Mouse (Mus musculus) lung, embryonic 14.5 days (tissue): ENCODE data around the gene Atoh1. TPM values are rescaled to one million over a fixed set of nuclear protein-coding genes. Genes with fewer than 3 reads are reported as not detected.

ENCODE experiments used
- ATAC-seq: fragments of 200-750 bp; cut with Nextera tagmentation; 2 replicates; pipeline ENCODE4 v1.8.0; 2017; ENCODE audit warnings: mild to moderate bottlenecking, moderate TSS enrichment, moderate library complexity; ENCODE audit not compliant: insufficient read depth
- DNase-seq: peaks from one replicate; pipeline ENCODE4 v3.0.0-alpha.2; 2015
- H3K27ac ChIP-seq: fragments of 300-500 bp; sonication (generic); 2 replicates; pipeline ENCODE4 v1.5.1; 2014; ENCODE audit warnings: low read depth, mild to moderate bottlenecking, moderate library complexity
- H3K27me3 ChIP-seq: fragments of 300-500 bp; sonication (generic); 2 replicates; pipeline ENCODE4 v1.6.1; 2014; ENCODE audit warnings: low read length, control low read depth; ENCODE audit not compliant: insufficient read depth
- H3K36me3 ChIP-seq: fragments of 300-500 bp; sonication (generic); 2 replicates; pipeline ENCODE4 v1.6.1; 2014; ENCODE audit warnings: control low read depth; ENCODE audit not compliant: insufficient read depth
- H3K4me1 ChIP-seq: fragments of 300-500 bp; sonication (generic); 2 replicates; pipeline ENCODE4 v1.6.1; 2014; ENCODE audit warnings: antibody characterized with exemption, control low read depth; ENCODE audit not compliant: insufficient read depth
- H3K4me2 ChIP-seq: fragments of 300-500 bp; sonication (generic); 2 replicates; pipeline ENCODE4 v1.6.1; 2014; ENCODE audit warnings: mild to moderate bottlenecking
- H3K4me3 ChIP-seq: fragments of 300-500 bp; sonication (generic); 2 replicates; pipeline ENCODE4 v1.5.1; 2014; ENCODE audit warnings: low read depth, low read length
- H3K9ac ChIP-seq: fragments of 300-500 bp; sonication (generic); 2 replicates; pipeline ENCODE4 v1.6.1; 2014
- H3K9me3 ChIP-seq: fragments of 300-500 bp; sonication (generic); 2 replicates; pipeline ENCODE4 v1.6.1; 2016; ENCODE audit warnings: low read depth, low read length, control low read depth
- CTCF ChIP-seq: IDR thresholded peaks from 2 replicates; pipeline ENCODE4 v1.5.1; 2016; ENCODE audit warnings: antibody characterized with exemption, low read depth
- WGBS: fragments of 180-500 bp; shearing (Covaris S2); extraction: QIAGEN DNeasy Blood & Tissue Kit; methylation state at CpG from one replicate; pipeline ENCODE4 v1.1.7; 2014; 5-methylcytosine and 5-hydroxymethylcytosine counted together
- polyA plus RNA-seq: library from polyadenylated mRNA; unstranded; fragments of >200 nt; fragmentation: Nextera tagmentation; extraction: Ambion mirVana; gene quantifications from 2 replicates; pipeline ENCODE4 v1.2.1, GENCODE M21; 2014

Gene Atoh1
- polyA plus RNA-seq, 1 experiment from 2014 or later, result not detected

DNA sequence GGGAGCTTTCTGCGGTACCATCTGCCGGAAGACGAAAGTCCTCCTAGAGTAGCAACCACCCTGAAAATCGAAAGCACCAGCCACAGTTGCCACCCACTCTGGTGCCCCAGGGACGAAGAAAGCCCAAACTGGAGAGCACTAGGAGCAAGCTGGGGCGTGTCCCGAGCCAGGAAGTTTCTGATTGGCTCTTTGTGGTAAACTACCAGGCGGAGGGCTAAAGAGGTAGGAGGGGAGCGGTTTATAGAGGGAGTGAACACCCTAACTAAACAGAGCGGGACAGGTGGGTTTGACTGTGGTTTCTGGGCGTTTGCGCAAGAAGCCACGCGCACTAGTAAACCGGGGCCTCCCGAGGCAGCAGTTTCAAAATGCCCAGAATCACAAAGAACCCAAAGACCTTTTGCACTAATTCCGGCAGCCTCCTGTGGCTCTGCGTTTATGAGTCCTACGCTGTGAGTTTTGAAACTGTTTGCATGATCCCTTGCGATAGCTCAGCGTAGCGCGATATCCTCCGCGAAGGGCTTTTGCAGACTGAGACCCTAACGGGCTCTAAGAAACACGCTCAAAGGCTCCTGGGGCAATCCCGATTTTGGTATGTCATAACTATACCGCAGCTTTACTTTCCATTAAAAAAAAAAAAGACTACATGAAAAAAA lies 1.0 kb upstream of the Atoh1 start:
- DNase-seq (peak; percentile 38), ATAC-seq (peak; percentile 56; the same call in 1 of the 2 replicates)
- Histone ChIP-seq H3K9me3 (no peaks in the 10 kb centered on the region), H3K27ac (no peak overlapping the region), H3K27me3 (peaks cover 61% of the 10 kb centered on the region), H3K36me3 (no peaks in the 10 kb centered on the region), H3K4me1 (peaks cover 4% of the 10 kb centered on the region; the same call in 1 of the 2 replicates), H3K9ac (no peak overlapping the region), H3K4me3 (peak overlapping the region; percentile 39), H3K4me2 (peak overlapping the region; percentile 78)
- WGBS, result under 1% methylated on average over 29 of the region's 29 CpGs
- TF ChIP-seq CTCF, result no peak

DNA sequence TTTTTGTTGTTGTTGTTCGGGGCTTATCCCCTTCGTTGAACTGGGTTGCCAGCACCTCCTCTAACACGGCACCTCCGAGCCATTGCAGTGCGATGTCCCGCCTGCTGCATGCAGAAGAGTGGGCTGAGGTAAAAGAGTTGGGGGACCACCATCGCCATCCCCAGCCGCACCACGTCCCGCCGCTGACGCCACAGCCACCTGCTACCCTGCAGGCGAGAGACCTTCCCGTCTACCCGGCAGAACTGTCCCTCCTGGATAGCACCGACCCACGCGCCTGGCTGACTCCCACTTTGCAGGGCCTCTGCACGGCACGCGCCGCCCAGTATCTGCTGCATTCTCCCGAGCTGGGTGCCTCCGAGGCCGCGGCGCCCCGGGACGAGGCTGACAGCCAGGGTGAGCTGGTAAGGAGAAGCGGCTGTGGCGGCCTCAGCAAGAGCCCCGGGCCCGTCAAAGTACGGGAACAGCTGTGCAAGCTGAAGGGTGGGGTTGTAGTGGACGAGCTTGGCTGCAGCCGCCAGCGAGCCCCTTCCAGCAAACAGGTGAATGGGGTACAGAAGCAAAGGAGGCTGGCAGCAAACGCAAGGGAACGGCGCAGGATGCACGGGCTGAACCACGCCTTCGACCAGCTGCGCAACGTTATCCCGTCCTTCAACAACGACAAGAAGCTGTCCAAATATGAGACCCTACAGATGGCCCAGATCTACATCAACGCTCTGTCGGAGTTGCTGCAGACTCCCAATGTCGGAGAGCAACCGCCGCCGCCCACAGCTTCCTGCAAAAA lies 496 bp downstream of the Atoh1 start:
- H3K9me3 ChIP-seq, result no peaks in the 10 kb centered on the region
- peak overlapping the region; percentile 78 for H3K4me2 ChIP-seq
- H3K27me3 ChIP-seq, result peaks cover 76% of the 10 kb centered on the region
- H3K4me3 ChIP-seq, result peak overlapping the region; percentile 39
- H3K27ac ChIP-seq, result no peak overlapping the region
- TF ChIP-seq CTCF, result no peak
- ATAC-seq (peak; percentile 70), DNase-seq (peak; percentile 55)
- WGBS, result under 1% methylated on average over 53 of the region's 53 CpGs
- H3K9ac ChIP-seq, result no peak overlapping the region
- peaks cover 4% of the 10 kb centered on the region; the same call in 1 of the 2 replicates for H3K4me1 ChIP-seq
- H3K36me3 ChIP-seq, result no peaks in the 10 kb centered on the region

DNA sequence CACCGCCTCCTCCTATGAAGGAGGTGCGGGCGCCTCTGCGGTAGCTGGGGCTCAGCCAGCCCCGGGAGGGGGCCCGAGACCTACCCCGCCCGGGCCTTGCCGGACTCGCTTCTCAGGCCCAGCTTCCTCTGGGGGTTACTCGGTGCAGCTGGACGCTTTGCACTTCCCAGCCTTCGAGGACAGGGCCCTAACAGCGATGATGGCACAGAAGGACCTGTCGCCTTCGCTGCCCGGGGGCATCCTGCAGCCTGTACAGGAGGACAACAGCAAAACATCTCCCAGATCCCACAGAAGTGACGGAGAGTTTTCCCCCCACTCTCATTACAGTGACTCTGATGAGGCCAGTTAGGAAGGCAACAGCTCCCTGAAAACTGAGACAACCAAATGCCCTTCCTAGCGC lies 1.1 kb downstream of the Atoh1 start:
- Histone ChIP-seq H3K27me3 (peaks cover 82% of the 10 kb centered on the region), H3K9me3 (no peaks in the 10 kb centered on the region), H3K9ac (no peak overlapping the region), H3K27ac (no peak overlapping the region), H3K4me2 (peak overlapping the region; percentile 78), H3K36me3 (no peaks in the 10 kb centered on the region), H3K4me3 (peak overlapping the region; percentile 39), H3K4me1 (peaks cover 4% of the 10 kb centered on the region; the same call in 1 of the 2 replicates)
- no peak for TF ChIP-seq CTCF
- no peak for ATAC-seq
- WGBS, result under 1% methylated on average over 19 of the region's 19 CpGs
- DNase-seq, result no peak

DNA sequence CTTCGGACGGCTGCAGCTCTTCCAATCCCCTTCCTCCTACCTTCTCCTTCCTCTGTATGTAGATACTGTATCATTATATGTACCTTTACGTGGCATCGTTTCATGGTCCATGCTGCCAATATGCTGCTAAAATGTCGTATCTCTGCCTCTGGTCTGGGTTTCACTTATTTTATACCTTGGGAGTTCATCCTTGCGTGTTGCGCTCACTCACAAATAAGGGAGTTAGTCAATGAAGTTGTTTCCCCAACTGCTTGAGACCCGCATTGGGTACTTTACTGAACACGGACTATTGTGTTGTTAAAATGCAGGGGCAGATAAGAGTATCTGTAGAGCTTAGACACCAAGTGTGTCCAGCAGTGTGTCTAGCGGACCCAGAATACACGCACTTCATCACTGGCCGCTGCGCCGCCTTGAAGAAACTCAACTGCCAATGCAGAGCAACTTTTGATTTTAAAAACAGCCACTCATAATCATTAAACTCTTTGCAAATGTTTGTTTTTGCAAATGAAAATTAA lies 1.6 kb downstream of the Atoh1 start:
- 7% methylated on average over 14 of the region's 14 CpGs for WGBS
- no peak for TF ChIP-seq CTCF
- Histone ChIP-seq H3K9me3 (no peaks in the 10 kb centered on the region), H3K36me3 (no peaks in the 10 kb centered on the region), H3K4me2 (no peak overlapping the region; the same call in 1 of the 2 replicates), H3K9ac (no peak overlapping the region), H3K27me3 (peaks cover 87% of the 10 kb centered on the region), H3K4me3 (0 out of 2 replicates have a peak overlapping the region, but pooled peaks have one; percentile 39), H3K27ac (no peak overlapping the region), H3K4me1 (peaks cover 4% of the 10 kb centered on the region; the same call in 1 of the 2 replicates)
- no peak for ATAC-seq
- DNase-seq, result no peak

DNA sequence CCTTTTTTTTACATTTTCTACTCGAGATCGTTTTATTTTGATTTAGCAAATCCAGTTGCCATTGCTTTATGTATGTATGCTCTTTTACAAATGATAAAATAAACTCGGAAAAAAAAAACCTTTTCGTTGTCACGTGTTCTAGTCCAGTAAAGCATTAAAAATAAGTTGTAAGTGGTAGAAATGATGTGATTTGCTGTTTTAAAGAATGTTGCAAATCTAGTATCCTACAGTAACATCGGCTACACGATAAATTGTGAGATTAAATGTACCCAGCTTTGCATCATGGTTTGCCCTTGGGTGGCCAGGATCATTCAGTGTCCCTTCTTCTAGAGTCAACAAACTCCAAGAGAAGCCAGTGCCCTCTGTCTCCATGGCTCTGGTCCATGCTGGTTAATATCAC lies 2.2 kb downstream of the Atoh1 start:
- DNase-seq (no peak), ATAC-seq (no peak)
- Histone ChIP-seq H3K9me3 (no peaks in the 10 kb centered on the region), H3K4me1 (peaks cover 4% of the 10 kb centered on the region; the same call in 1 of the 2 replicates), H3K4me2 (no peak overlapping the region), H3K36me3 (no peaks in the 10 kb centered on the region), H3K27ac (no peak overlapping the region), H3K9ac (no peak overlapping the region), H3K27me3 (peaks cover 91% of the 10 kb centered on the region), H3K4me3 (no peak overlapping the region)
- whole genome bisulfite sequencing, result 9% methylated on average over 7 of the region's 7 CpGs
- no peak for TF ChIP-seq CTCF

DNA sequence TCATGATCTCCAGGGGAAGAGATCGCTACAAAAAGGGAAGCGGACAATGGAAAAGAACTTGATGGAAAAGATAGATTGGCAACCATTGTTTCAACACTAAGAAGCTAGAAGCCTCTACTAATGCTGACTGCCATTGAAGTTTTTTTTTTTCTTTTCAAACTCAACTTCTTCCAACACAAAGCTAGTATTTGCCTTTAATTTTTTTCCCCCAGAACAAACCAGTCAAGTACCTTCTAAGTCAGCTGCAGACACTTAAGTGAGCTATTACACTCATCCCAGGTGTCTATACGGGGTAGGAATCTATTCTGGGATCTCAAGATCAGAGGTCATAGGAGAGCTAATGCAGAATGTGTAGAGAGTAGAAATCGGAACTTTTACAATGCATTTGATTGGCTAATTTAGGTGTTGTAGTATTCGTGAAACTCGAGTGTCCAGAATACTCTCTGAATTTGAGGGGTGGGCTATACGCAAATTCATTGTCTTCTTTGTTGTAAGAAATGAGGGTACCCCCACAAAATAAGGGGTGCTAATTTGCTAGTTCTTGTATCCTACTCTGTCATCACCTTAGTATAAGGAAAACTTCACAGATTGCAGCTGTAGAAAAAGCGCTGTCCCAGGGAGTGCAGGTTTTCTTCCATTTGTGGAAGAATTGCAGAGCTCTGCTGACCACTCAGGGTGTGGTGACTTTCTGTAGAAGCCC lies 2.8 kb downstream of the Atoh1 start:
- no peak for ATAC-seq
- WGBS, result 5% methylated on average over 8 of the region's 8 CpGs
- Histone ChIP-seq H3K27me3 (peaks cover 89% of the 10 kb centered on the region), H3K4me3 (no peak overlapping the region), H3K27ac (no peak overlapping the region), H3K4me1 (peaks cover 4% of the 10 kb centered on the region; the same call in 1 of the 2 replicates), H3K4me2 (no peak overlapping the region), H3K36me3 (no peaks in the 10 kb centered on the region), H3K9ac (no peak overlapping the region), H3K9me3 (no peaks in the 10 kb centered on the region)
- DNase-seq, result no peak
- no peak for TF ChIP-seq CTCF
